Mouse (Mus musculus) thymus, adult 2 months (tissue): ENCODE measurements around the gene Rsc1a1.

Experiments used
- CTCF ChIP-seq: fragments of 200-500 bp; IDR thresholded peaks from 2 replicates; pipeline ENCODE4 v1.5.1; 2012; ENCODE audit warnings: mild to moderate bottlenecking, control low read depth, low read length, moderate library complexity, borderline replicate concordance; ENCODE audit not compliant: control insufficient read depth, poor library complexity, insufficient read depth; ENCODE audit errors: extremely low read depth
- POLR2A ChIP-seq: fragments of 200-500 bp; IDR thresholded peaks from 2 replicates; pipeline ENCODE4 v1.6.1; 2012; ENCODE audit warnings: mild to moderate bottlenecking, low read length, control low read depth, moderate library complexity; ENCODE audit not compliant: control insufficient read depth, poor library complexity, insufficient read depth; ENCODE audit errors: extremely low read depth

DNA sequence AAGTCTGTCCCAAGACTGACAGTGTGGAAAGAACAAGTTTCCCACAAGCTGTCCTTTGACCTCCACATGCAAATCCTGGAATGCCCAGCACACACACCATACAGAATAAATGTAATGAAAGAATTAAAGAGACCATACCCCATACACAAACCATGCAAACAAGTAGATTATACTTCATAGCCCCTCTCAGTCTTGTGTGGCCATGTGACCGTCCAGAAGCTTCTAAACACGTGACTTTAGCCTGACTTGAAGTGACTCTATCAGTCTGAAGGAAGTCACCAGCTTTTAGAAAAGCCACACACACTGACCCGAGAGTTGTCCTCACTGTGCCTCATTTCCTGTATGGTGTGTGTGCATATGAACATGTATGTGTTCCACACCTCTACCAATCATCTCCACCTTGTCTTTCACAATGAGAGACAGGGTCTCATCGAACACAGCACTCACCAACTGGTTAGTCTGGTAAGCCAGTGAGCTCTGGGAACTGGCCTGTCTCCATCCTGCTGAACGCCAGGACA is 8.9 kb downstream of the Rsc1a1 start:
- no peak for TF ChIP-seq POLR2A
- no peak for TF ChIP-seq CTCF
